Mouse (Mus musculus): ENCODE results near the gene Fastkd2. TPM values are rescaled to one million over a fixed set of nuclear protein-coding genes. Genes with fewer than 3 reads are reported as not detected.

Gene Fastkd2
- polyA plus RNA-seq (2014; fragmentation: Nextera tagmentation; extraction: Ambion mirVana) = 84.6 and 88.6 TPM in 2 replicates

DNA sequence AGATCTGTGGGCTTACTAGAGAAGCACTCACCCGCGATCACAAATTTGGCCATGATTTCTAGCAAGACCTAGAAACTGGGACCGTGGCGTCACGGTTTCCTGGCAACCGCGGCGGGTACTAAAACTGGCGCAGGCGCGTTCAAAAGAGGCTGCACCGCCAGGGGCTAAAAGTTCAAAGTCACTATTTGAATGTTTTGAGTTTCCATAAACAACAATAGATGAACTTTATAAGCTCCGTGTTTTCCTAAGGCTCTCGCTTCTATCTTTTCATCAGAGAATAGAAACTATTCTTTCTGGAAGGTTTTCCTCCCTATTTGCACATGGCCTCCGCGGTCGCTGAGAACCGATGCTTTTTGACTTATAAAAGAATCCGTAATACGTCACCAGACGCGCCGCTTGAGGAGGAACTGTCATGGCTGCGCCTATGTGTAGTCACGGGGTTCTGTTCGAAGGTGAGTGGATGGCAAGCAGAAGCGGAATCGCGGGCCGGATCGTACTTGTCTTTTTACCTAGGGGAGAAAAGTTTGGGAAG is at the start of gene Fastkd2, which contains the start of gene Mdh1b:
Fastkd2 (plus strand) TSS at position 375 of the 532 bp plus-strand sequence.
Mdh1b (minus strand) TSS at position 79 of the 532 bp plus-strand sequence.
- under 1% methylated on average over 31 of the region's 31 CpGs for WGBS
- ATAC-seq (replicated peaks; ENCODE audit: insufficient number of reproducible peaks, low FRiP score, low TSS enrichment, low read depth) = peak; percentile 91
- Histone ChIP-seq H3K36me3 (replicated peaks; ENCODE audit: control insufficient read depth, insufficient read depth, low read depth, low read length) (no peaks in the 10 kb centered on the region), H3K4me1 (ENCODE audit: control insufficient read depth, insufficient read depth, low read length) (no peaks in the 10 kb centered on the region), H3K27ac (replicated peaks; ENCODE audit: low read depth, low read length) (no peak within 1 kb of the TSS), H3K4me2 (ENCODE audit: low read depth, low read length) (peak within 1 kb of the TSS; percentile 50), H3K9ac (replicated peaks; ENCODE audit: low read length) (peak within 1 kb of the TSS; percentile 49), H3K27me3 (ENCODE audit: control insufficient read depth, insufficient read depth, low read length) (no peaks in the 10 kb centered on the region), H3K9me3 (replicated peaks; ENCODE audit: control insufficient read depth, low read length) (no peaks in the 10 kb centered on the region), H3K4me3 (ENCODE audit: low read depth, low read length) (peak within 1 kb of the TSS; percentile 52)
- DNase-seq (ENCODE audit: low spot score) = peak; percentile 95

DNA sequence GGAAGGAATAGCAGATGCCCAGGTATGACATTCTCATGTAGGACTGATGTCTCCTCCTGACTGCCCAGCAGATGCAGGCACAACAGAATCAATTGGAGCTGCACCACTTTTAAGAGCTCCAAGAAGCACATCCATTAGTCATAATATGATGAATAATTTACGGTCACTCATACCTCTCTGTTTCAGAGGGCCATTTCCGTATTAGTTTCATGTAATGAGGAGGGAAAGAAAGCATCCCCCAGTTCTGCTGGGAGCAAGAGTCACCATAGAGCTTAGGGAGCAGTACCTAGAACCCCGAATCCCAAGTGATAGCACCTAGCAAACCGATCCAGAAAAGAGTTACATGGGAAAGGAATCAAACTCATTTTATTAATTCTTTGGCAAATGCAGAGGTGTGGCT is 43.6 kb upstream of the Fastkd2 start, which contains the start of gene Dytn:
Dytn (minus strand) TSS at position 101 of the 400 bp plus-strand sequence.
- no peaks in the 10 kb centered on the region for H3K9me3 ChIP-seq (replicated peaks; ENCODE audit: control insufficient read depth, low read length)
- no peak for ATAC-seq (replicated peaks; ENCODE audit: insufficient number of reproducible peaks, low FRiP score, low TSS enrichment, low read depth)
- 92% methylated on average over 4 of the region's 4 CpGs for WGBS

DNA sequence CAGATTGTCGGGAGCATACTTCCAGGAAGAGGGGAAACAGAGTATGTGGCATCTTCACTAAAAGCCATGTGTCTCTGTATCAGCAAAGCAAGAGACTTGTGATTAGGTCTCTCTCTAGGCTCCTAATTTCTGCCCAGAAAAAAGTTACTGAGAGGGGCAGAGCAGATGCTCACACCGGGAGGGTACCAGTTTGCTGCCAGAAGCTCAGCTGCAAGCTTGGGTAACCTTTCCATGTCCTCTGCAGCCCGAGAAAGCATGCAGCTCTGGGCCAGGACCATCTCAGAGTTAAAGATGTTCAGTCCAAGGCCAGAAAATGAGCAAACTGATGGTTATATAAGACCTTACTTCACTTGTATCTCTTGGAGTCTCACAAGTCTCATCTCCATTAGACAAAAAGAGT is 33.6 kb upstream of the Fastkd2 start:
- H3K9me3 ChIP-seq (replicated peaks; ENCODE audit: control insufficient read depth, low read length) = no peaks in the 10 kb centered on the region
- 77% methylated on average over 3 of the region's 3 CpGs for WGBS
- H3K4me2 ChIP-seq (ENCODE audit: low read depth, low read length) = no peak overlapping the region
- DNase-seq (ENCODE audit: low spot score) (no peak), ATAC-seq (replicated peaks; ENCODE audit: insufficient number of reproducible peaks, low FRiP score, low TSS enrichment, low read depth) (no peak)
- H3K36me3 ChIP-seq (replicated peaks; ENCODE audit: control insufficient read depth, insufficient read depth, low read depth, low read length) = no peaks in the 10 kb centered on the region
- H3K4me1 ChIP-seq (ENCODE audit: control insufficient read depth, insufficient read depth, low read length) = no peaks in the 10 kb centered on the region
- H3K9ac ChIP-seq (replicated peaks; ENCODE audit: low read length) = no peak overlapping the region
- no peak overlapping the region for H3K27ac ChIP-seq (replicated peaks; ENCODE audit: low read depth, low read length)
- no peaks in the 10 kb centered on the region for H3K27me3 ChIP-seq (ENCODE audit: control insufficient read depth, insufficient read depth, low read length)
- no peak overlapping the region for H3K4me3 ChIP-seq (ENCODE audit: low read depth, low read length)

More for the DNA sequence above, 43.6 kb upstream of the Fastkd2 start, which contains the start of gene Dytn:
- Histone ChIP-seq H3K4me3 (ENCODE audit: low read depth, low read length) (no peak within 1 kb of the TSS), H3K27me3 (ENCODE audit: control insufficient read depth, insufficient read depth, low read length) (no peaks in the 10 kb centered on the region), H3K4me2 (ENCODE audit: low read depth, low read length) (no peak within 1 kb of the TSS), H3K27ac (replicated peaks; ENCODE audit: low read depth, low read length) (no peak within 1 kb of the TSS), H3K4me1 (ENCODE audit: control insufficient read depth, insufficient read depth, low read length) (no peaks in the 10 kb centered on the region), H3K9ac (replicated peaks; ENCODE audit: low read length) (no peak within 1 kb of the TSS), H3K36me3 (replicated peaks; ENCODE audit: control insufficient read depth, insufficient read depth, low read depth, low read length) (no peaks in the 10 kb centered on the region)
- no peak for DNase-seq (ENCODE audit: low spot score)

DNA sequence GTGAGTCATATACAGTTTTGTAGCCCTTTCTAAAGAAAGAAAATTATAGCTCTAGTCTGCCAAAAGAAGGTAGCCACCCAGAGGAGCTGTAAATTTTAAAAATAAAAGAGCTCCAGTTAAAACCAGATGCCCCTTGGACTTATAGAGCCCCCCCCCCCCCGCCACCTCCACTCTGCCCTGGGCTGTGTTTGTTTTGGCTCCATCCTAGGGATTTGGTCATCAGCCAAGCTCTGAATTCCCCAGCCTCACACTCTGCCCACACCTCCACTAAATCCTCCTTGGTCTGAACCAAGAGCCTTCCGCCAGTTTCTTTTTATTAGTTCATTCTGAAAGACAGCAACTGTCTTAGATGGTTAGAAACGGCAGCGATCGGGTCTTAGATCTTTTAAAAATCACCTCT is 24.7 kb upstream of the Fastkd2 start:
- WGBS = 78% methylated on average over 5 of the region's 5 CpGs
- no peak for DNase-seq (ENCODE audit: low spot score)
- no peak for ATAC-seq (replicated peaks; ENCODE audit: insufficient number of reproducible peaks, low FRiP score, low TSS enrichment, low read depth)
- Histone ChIP-seq H3K4me2 (ENCODE audit: low read depth, low read length) (no peak overlapping the region), H3K9ac (replicated peaks; ENCODE audit: low read length) (no peak overlapping the region), H3K4me1 (ENCODE audit: control insufficient read depth, insufficient read depth, low read length) (no peaks in the 10 kb centered on the region), H3K4me3 (ENCODE audit: low read depth, low read length) (no peak overlapping the region), H3K9me3 (replicated peaks; ENCODE audit: control insufficient read depth, low read length) (no peaks in the 10 kb centered on the region), H3K27me3 (ENCODE audit: control insufficient read depth, insufficient read depth, low read length) (no peaks in the 10 kb centered on the region), H3K27ac (replicated peaks; ENCODE audit: low read depth, low read length) (no peak overlapping the region), H3K36me3 (replicated peaks; ENCODE audit: control insufficient read depth, insufficient read depth, low read depth, low read length) (no peaks in the 10 kb centered on the region)

DNA sequence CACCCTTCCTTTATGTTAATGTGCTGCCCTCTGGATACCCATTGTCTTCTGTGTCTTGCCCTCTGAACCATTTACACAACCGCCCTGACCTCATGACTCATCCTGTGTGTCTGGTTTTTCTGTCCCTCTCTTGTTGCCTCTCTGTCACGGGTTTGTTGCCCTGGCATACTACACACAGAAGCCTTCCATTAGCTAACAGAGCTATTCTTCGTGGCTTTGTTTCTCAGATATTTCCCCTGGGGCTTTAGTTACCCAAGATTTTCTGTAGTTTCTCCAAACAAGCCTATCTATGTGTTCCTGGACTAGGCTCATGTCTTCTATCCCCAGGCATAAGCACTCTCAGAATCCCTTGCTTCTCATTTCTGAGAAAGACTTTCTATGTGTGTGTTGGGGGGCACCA is 21.5 kb upstream of the Fastkd2 start:
- Histone ChIP-seq H3K27ac (replicated peaks; ENCODE audit: low read depth, low read length) (no peak overlapping the region), H3K9ac (replicated peaks; ENCODE audit: low read length) (no peak overlapping the region), H3K9me3 (replicated peaks; ENCODE audit: control insufficient read depth, low read length) (no peaks in the 10 kb centered on the region), H3K27me3 (ENCODE audit: control insufficient read depth, insufficient read depth, low read length) (no peaks in the 10 kb centered on the region), H3K4me2 (ENCODE audit: low read depth, low read length) (no peak overlapping the region), H3K4me1 (ENCODE audit: control insufficient read depth, insufficient read depth, low read length) (no peaks in the 10 kb centered on the region), H3K36me3 (replicated peaks; ENCODE audit: control insufficient read depth, insufficient read depth, low read depth, low read length) (no peaks in the 10 kb centered on the region), H3K4me3 (ENCODE audit: low read depth, low read length) (no peak overlapping the region)
- no peak for DNase-seq (ENCODE audit: low spot score)
- WGBS = 59% methylated on average over 3 of the region's 3 CpGs
- ATAC-seq (replicated peaks; ENCODE audit: insufficient number of reproducible peaks, low FRiP score, low TSS enrichment, low read depth) = no peak

DNA sequence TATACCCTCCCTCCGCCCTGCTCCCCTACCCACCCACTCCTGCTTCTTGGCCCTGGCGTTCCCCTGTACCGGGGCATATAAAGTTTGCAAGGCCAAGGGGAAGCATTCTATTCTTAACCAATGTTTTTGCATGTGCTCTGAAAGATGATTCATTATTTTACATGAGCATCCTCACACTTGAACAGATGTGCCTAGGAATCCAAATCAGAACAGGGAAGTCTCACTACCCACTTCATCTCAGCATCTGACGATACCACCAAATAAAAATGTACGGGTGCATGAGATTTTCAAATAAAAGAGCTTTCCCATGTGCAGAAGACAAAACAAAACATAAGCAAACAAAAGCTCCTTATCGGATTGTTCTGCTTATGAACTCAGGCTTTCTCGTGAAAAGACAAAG is 10.3 kb upstream of the Fastkd2 start:
- 86% methylated on average over 7 of the region's 7 CpGs for WGBS
- Histone ChIP-seq H3K4me1 (ENCODE audit: control insufficient read depth, insufficient read depth, low read length) (no peaks in the 10 kb centered on the region), H3K36me3 (replicated peaks; ENCODE audit: control insufficient read depth, insufficient read depth, low read depth, low read length) (no peaks in the 10 kb centered on the region), H3K9me3 (replicated peaks; ENCODE audit: control insufficient read depth, low read length) (no peaks in the 10 kb centered on the region), H3K9ac (replicated peaks; ENCODE audit: low read length) (no peak overlapping the region), H3K27me3 (ENCODE audit: control insufficient read depth, insufficient read depth, low read length) (no peaks in the 10 kb centered on the region), H3K4me2 (ENCODE audit: low read depth, low read length) (no peak overlapping the region), H3K4me3 (ENCODE audit: low read depth, low read length) (no peak overlapping the region), H3K27ac (replicated peaks; ENCODE audit: low read depth, low read length) (no peak overlapping the region)
- DNase-seq (ENCODE audit: low spot score) = no peak
- ATAC-seq (replicated peaks; ENCODE audit: insufficient number of reproducible peaks, low FRiP score, low TSS enrichment, low read depth) = no peak

DNA sequence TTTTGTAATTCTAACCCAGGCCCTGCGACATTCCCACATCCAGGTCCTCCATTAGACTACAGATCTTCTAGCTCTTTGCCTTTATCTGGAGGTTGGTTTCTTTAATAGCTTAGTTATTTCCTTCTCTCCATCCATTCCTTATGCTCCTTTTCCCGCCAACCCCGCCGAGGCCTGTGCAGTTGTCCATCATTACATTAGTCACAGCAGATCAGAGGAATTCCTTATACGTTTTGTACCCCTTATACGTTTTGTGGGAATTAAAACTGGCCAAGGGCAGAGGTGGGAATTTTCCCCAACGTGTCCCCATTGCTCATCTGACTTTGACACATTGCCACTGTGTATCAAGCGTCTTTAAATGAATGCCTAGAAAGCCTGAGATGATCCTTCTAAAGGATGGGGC is 618 bp upstream of the Fastkd2 start:
- H3K9me3 ChIP-seq (replicated peaks; ENCODE audit: control insufficient read depth, low read length) = no peaks in the 10 kb centered on the region
- no peaks in the 10 kb centered on the region for H3K27me3 ChIP-seq (ENCODE audit: control insufficient read depth, insufficient read depth, low read length)
- H3K4me1 ChIP-seq (ENCODE audit: control insufficient read depth, insufficient read depth, low read length) = no peaks in the 10 kb centered on the region
- no peak overlapping the region for H3K27ac ChIP-seq (replicated peaks; ENCODE audit: low read depth, low read length)
- 46% methylated on average over 8 of the region's 8 CpGs for WGBS
- peak overlapping the region; percentile 50 for H3K4me2 ChIP-seq (ENCODE audit: low read depth, low read length)
- ATAC-seq (replicated peaks; ENCODE audit: insufficient number of reproducible peaks, low FRiP score, low TSS enrichment, low read depth) = 0 out of 2 replicates have a peak, but pooled peaks have one; percentile 29
- peak overlapping the region; percentile 52 for H3K4me3 ChIP-seq (ENCODE audit: low read depth, low read length)
- H3K36me3 ChIP-seq (replicated peaks; ENCODE audit: control insufficient read depth, insufficient read depth, low read depth, low read length) = no peaks in the 10 kb centered on the region
- no peak for DNase-seq (ENCODE audit: low spot score)
- peak overlapping the region; percentile 19; the same call in 1 of the 2 replicates for H3K9ac ChIP-seq (replicated peaks; ENCODE audit: low read length)

DNA sequence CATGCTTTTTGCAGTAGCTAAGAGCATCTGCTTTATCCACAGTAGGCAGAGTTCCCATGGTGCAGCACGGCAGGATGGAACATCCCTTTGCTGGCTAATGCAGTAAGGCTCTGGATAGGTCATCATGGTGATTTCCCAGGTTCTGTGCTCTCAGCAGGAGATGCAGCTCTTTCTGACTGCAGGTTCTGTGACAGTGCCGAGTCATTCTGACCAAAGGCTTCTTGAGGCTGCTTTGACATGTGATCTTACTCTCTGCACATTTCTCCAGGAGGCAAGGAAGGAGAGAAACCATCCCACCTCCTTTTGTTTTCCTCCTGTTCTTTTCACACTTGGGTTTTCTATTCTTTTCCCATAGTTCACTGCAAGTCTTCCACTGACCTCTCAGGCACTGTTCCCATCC is 25.6 kb downstream of the Fastkd2 start:
- WGBS = 72% methylated on average over 2 of the region's 2 CpGs
- ATAC-seq (replicated peaks; ENCODE audit: insufficient number of reproducible peaks, low FRiP score, low TSS enrichment, low read depth) (no peak), DNase-seq (ENCODE audit: low spot score) (no peak)
- no peak overlapping the region for H3K9ac ChIP-seq (replicated peaks; ENCODE audit: low read length)
- no peaks in the 10 kb centered on the region for H3K4me1 ChIP-seq (ENCODE audit: control insufficient read depth, insufficient read depth, low read length)
- no peak overlapping the region for H3K4me3 ChIP-seq (ENCODE audit: low read depth, low read length)
- H3K36me3 ChIP-seq (replicated peaks; ENCODE audit: control insufficient read depth, insufficient read depth, low read depth, low read length) = no peaks in the 10 kb centered on the region
- no peaks in the 10 kb centered on the region for H3K27me3 ChIP-seq (ENCODE audit: control insufficient read depth, insufficient read depth, low read length)
- H3K27ac ChIP-seq (replicated peaks; ENCODE audit: low read depth, low read length) = no peak overlapping the region
- H3K4me2 ChIP-seq (ENCODE audit: low read depth, low read length) = no peak overlapping the region
- no peaks in the 10 kb centered on the region for H3K9me3 ChIP-seq (replicated peaks; ENCODE audit: control insufficient read depth, low read length)

All from embryonic facial prominence, embryonic 11.5 days (tissue).